Mouse (Mus musculus): ENCODE results near the gene Slc6a3. TPM values are rescaled to one million over a fixed set of nuclear protein-coding genes. Genes with fewer than 3 reads are reported as not detected.

The Slc6a3 gene
- polyA plus RNA-seq, 2 experiments: 0.59 to 0.75 TPM

DNA sequence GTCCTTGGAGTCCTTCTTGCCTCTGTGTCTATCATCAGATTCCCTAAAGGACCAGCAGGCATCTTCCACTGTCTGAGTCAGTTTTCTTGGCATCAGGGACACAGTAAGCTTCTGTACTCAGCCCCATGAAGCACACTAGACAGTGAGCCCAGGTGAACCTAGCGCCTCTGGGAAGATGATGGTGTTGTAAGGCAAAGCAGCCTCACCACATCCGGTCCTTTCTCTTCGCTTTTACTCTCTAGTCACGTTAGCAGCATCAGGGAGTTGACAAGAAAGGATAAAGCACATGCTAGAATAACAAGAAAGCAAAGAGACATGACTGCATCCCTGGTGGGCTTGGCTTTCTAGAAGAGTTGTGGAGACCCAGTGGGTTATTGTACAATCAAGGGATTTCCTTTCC lies 43.4 kb upstream of the Slc6a3 start:
- 88% methylated on average over 4 of the region's 4 CpGs for WGBS (ENCODE audit: insufficient replicate concordance)
- Histone ChIP-seq H3K4me2 (ENCODE audit: low read depth) (no peak overlapping the region), H3K9ac (replicated peaks) (peak overlapping the region; percentile 16; the same call in 1 of the 2 replicates), H3K36me3 (replicated peaks; ENCODE audit: control insufficient read depth, insufficient read depth, low read depth) (peaks cover 100% of the 10 kb centered on the region), H3K4me3 (ENCODE audit: insufficient read depth in 1 of 2, low read depth in 2 of 2, low read length in 2 of 2) (no peak overlapping the region), H3K4me1 (replicated peaks; ENCODE audit: control insufficient read depth in 2 of 2, insufficient read depth in 2 of 2, low read length in 1 of 2) (peaks cover 39 to 65% of the 10 kb centered on the region in 2 experiments), H3K9me3 (ENCODE audit: control insufficient read depth, low read length) (no peaks in the 10 kb centered on the region), H3K27me3 (ENCODE audit: control insufficient read depth, insufficient read depth, low read length) (no peaks in the 10 kb centered on the region), H3K27ac (peak overlapping the region; percentile 28)
- no peak for TF ChIP-seq EP300 (IDR thresholded peaks at IDR 0.05; ENCODE audit: low read depth)
- no peak for TF ChIP-seq CTCF (IDR thresholded peaks at IDR 0.05; ENCODE audit: low read depth)
- ATAC-seq (ENCODE audit: insufficient read depth) (no peak), DNase-seq (ENCODE audit: low read depth in 3 of 3, low spot score in 3 of 3) (no peak)

DNA sequence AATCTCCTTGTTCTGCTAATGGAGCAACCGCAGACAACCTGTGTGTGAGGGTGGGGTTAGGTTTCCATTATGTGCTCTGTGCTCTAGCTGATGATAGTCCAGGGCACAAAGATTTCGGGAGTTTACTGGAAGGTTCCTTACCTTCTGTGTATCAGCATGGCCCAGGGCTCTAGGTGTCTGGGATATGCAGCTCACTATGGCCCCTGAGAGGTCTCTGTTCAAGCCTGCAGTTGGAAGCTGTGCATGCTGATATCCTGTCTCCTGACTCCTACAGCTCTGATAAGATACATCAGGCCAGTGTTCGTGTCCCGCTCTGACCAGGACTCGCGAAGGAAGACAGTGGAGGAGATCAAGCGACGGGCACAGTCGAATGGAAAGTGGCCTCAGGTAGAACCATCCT lies 42.0 kb upstream of the Slc6a3 start:
- Histone ChIP-seq H3K9me3 (ENCODE audit: control insufficient read depth, low read length) (no peaks in the 10 kb centered on the region), H3K36me3 (replicated peaks; ENCODE audit: control insufficient read depth, insufficient read depth, low read depth) (peaks cover 100% of the 10 kb centered on the region), H3K27me3 (ENCODE audit: control insufficient read depth, insufficient read depth, low read length) (no peaks in the 10 kb centered on the region), H3K9ac (replicated peaks) (no peak overlapping the region), H3K4me3 (ENCODE audit: insufficient read depth in 1 of 2, low read depth in 2 of 2, low read length in 2 of 2) (no peak overlapping the region), H3K4me2 (ENCODE audit: low read depth) (no peak overlapping the region), H3K27ac (peak overlapping the region; percentile 28), H3K4me1 (replicated peaks; ENCODE audit: control insufficient read depth in 2 of 2, insufficient read depth in 2 of 2, low read length in 1 of 2) (peaks cover 53 to 71% of the 10 kb centered on the region in 2 experiments)
- ATAC-seq (ENCODE audit: insufficient read depth) (peak; percentile 48; the same call in 1 of the 2 replicates), DNase-seq (ENCODE audit: low read depth in 3 of 3, low spot score in 3 of 3) (no peak)
- WGBS (ENCODE audit: insufficient replicate concordance): 65% methylated on average over 9 of the region's 9 CpGs
- TF ChIP-seq CTCF (IDR thresholded peaks at IDR 0.05; ENCODE audit: low read depth) (no peak), EP300 (IDR thresholded peaks at IDR 0.05; ENCODE audit: low read depth) (no peak; the same call in 1 of the 2 replicates)

- Histone ChIP-seq H3K36me3 (replicated peaks; ENCODE audit: control insufficient read depth, insufficient read depth, low read depth) (peaks cover 100% of the 10 kb centered on the region), H3K9me3 (ENCODE audit: control insufficient read depth, low read length) (no peaks in the 10 kb centered on the region), H3K4me2 (ENCODE audit: low read depth) (no peak overlapping the region), H3K4me3 (ENCODE audit: insufficient read depth in 1 of 2, low read depth in 2 of 2, low read length in 2 of 2) (no peak overlapping the region), H3K4me1 (replicated peaks; ENCODE audit: control insufficient read depth in 2 of 2, insufficient read depth in 2 of 2, low read length in 1 of 2) (peaks cover 65 to 80% of the 10 kb centered on the region in 2 experiments), H3K9ac (replicated peaks) (no peak overlapping the region), H3K27ac (no peak overlapping the region; the same call in 1 of the 2 replicates), H3K27me3 (ENCODE audit: control insufficient read depth, insufficient read depth, low read length) (no peaks in the 10 kb centered on the region)
- TF ChIP-seq CTCF (IDR thresholded peaks at IDR 0.05; ENCODE audit: low read depth) (no peak), EP300 (IDR thresholded peaks at IDR 0.05; ENCODE audit: low read depth) (no peak)
- ATAC-seq (ENCODE audit: insufficient read depth): no peak
- no peak for DNase-seq (ENCODE audit: low read depth in 3 of 3, low spot score in 3 of 3)
- 19% methylated on average over 2 of the region's 2 CpGs for WGBS (ENCODE audit: insufficient replicate concordance)
These were observed 40.4 kb upstream of the Slc6a3 start for GRCm38 (mm10) chr13:73496137-73496536.

DNA sequence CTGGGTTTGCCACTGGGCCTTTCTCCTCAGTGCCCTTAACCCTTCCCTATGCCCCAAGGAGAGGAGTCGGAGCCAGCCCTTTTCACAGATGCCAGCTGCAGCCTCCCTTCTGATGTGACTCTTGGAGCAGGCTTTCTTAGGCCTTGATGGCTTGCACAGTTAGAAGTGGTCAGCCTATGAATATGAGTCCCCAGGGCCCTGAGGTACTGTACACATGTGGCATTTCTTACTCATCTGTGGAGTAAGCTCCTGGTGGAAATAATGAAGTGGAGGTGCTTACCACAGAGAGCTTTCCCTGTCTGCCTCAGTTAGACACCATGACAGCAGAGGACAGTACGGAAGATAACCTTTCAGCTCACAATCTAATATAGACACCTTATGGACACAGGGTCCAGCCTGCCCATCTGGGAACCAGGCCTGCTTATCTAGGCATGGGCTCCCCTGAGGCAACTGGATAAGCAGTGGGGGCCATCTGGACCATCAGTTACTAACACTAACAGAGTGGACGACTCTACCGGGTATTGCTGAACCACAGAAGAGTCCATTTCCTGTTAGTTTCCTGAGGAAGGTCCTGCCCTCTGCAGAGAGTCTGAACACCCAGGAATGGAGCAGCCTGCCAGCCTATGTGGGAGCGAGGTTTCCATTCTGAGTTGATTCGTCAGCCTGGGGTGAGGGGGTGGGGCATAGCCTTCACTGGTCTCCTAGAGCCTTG lies 36.5 kb upstream of the Slc6a3 start:
- Histone ChIP-seq H3K4me1 (replicated peaks; ENCODE audit: control insufficient read depth in 2 of 2, insufficient read depth in 2 of 2, low read length in 1 of 2) (peaks cover 40 to 53% of the 10 kb centered on the region in 2 experiments), H3K27me3 (ENCODE audit: control insufficient read depth, insufficient read depth, low read length) (no peaks in the 10 kb centered on the region), H3K9me3 (ENCODE audit: control insufficient read depth, low read length) (no peaks in the 10 kb centered on the region), H3K4me3 (ENCODE audit: insufficient read depth in 1 of 2, low read depth in 2 of 2, low read length in 2 of 2) (no peak overlapping the region), H3K27ac (peak overlapping the region; percentile 89), H3K36me3 (replicated peaks; ENCODE audit: control insufficient read depth, insufficient read depth, low read depth) (peaks cover 99% of the 10 kb centered on the region), H3K4me2 (ENCODE audit: low read depth) (peak overlapping the region; percentile 46), H3K9ac (replicated peaks) (peak overlapping the region; percentile 69)
- ATAC-seq (ENCODE audit: insufficient read depth): peak; percentile 95
- peak; percentile 82 to 84 (median 82) for DNase-seq (ENCODE audit: low read depth in 3 of 3, low spot score in 3 of 3)
- WGBS (ENCODE audit: insufficient replicate concordance): 22% methylated on average over 6 of the region's 6 CpGs
- TF ChIP-seq CTCF (IDR thresholded peaks at IDR 0.05; ENCODE audit: low read depth) (no peak), EP300 (IDR thresholded peaks at IDR 0.05; ENCODE audit: low read depth) (peak; percentile 98)

DNA sequence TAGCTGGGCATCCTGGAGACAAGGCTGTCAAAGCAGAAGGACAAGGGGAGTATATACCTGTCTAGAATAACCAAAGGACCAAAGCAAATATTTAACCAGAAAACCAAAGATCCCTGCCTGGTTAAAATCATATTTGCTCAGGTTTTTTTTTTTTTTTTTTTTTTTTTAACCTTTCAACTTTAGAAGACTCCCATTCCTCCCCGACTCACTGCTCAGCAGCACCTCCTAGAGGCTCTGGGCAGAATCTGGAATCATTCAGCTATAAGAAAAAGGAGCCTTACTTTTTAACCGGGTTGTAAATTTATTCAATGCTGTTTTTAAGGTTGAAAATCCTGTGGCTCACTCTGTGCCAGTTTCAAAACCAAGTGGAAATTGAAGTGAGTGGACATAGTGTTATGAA lies 33.8 kb upstream of the Slc6a3 start:
- H3K4me3 ChIP-seq (ENCODE audit: insufficient read depth in 1 of 2, low read depth in 2 of 2, low read length in 2 of 2): no peak overlapping the region
- peaks cover 99% of the 10 kb centered on the region for H3K36me3 ChIP-seq (replicated peaks; ENCODE audit: control insufficient read depth, insufficient read depth, low read depth)
- peak overlapping the region; percentile 33 for H3K27ac ChIP-seq
- no peak overlapping the region for H3K4me2 ChIP-seq (ENCODE audit: low read depth)
- H3K4me1 ChIP-seq (replicated peaks; ENCODE audit: control insufficient read depth in 2 of 2, insufficient read depth in 2 of 2, low read length in 1 of 2): peaks cover 33 to 40% of the 10 kb centered on the region in 2 experiments
- WGBS (ENCODE audit: insufficient replicate concordance): 55% methylated on average over 2 of the region's 2 CpGs
- no peak for TF ChIP-seq EP300 (IDR thresholded peaks at IDR 0.05; ENCODE audit: low read depth)
- TF ChIP-seq CTCF (IDR thresholded peaks at IDR 0.05; ENCODE audit: low read depth): peak; percentile 49; the same call in 1 of the 2 replicates
- H3K9me3 ChIP-seq (ENCODE audit: control insufficient read depth, low read length): no peaks in the 10 kb centered on the region
- H3K9ac ChIP-seq (replicated peaks): no peak overlapping the region
- H3K27me3 ChIP-seq (ENCODE audit: control insufficient read depth, insufficient read depth, low read length): no peaks in the 10 kb centered on the region
- DNase-seq (ENCODE audit: low read depth in 3 of 3, low spot score in 3 of 3): peak in 1 of 3 experiments; percentile 46
- no peak for ATAC-seq (ENCODE audit: insufficient read depth)
